Mouse (Mus musculus) thymus, adult 2 months (tissue): Measurements from ENCODE around the gene Hydin.

Source experiments
- CTCF ChIP-seq: fragments of 200-500 bp; IDR thresholded peaks from 2 replicates; pipeline ENCODE4 v1.5.1; 2012; ENCODE audit warnings: mild to moderate bottlenecking, control low read depth, low read length, moderate library complexity, borderline replicate concordance; ENCODE audit not compliant: control insufficient read depth, poor library complexity, insufficient read depth; ENCODE audit errors: extremely low read depth
- POLR2A ChIP-seq: fragments of 200-500 bp; IDR thresholded peaks from 2 replicates; pipeline ENCODE4 v1.6.1; 2012; ENCODE audit warnings: mild to moderate bottlenecking, low read length, control low read depth, moderate library complexity; ENCODE audit not compliant: control insufficient read depth, poor library complexity, insufficient read depth; ENCODE audit errors: extremely low read depth

- TF ChIP-seq CTCF (no peak), POLR2A (no peak)
Observed at GRCm38 (mm10) chr8:110323981-110324574, 57.3 kb downstream of the Hydin start.
